Mouse (Mus musculus) adrenal gland, adult 8-10 months (tissue): ENCODE results near the gene Ghr. TPM values are rescaled to one million over a fixed set of nuclear protein-coding genes. Genes with fewer than 3 reads are reported as not detected.

ENCODE experiments used
- DNase-seq: peaks from one replicate; pipeline ENCODE4 v3.0.0; 2022
- total RNA-seq, 4 experiments: library from RNA; stranded (reverse); gene quantifications; 2 replicates each; pipeline ENCODE4 v1.2.4; 2022

Ghr gene
- total RNA-seq, 4 experiments from 2014 or later = 67.5 to 155 (median 78.8) TPM

DNA sequence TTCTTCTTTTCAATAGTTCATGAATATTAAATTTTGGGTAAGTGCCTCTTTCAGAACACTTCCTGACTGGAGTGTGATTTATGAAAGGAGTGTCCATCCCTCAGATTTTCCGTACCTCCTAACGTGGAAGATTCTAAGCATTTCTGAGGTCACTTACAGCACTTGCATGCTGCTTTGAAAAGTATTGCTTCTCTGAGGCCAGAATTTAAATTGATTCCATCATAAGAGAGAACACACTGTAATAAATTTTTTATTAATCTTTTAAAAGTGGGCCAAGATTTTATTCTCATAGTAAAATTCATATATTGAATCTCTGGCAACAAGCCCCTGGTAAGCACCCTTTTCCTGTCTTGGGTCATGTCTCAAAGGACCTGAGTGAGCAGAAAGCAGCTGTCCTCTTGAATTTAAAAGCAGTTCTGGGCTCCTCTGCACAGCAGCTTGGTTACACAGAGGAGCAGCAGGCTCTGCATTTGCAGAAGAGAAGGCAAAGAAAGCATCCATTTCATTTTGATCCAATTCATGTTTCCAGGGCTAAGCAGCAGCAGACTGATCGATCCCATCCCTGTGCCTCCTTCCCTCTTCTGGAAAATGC is 46.9 kb downstream of the Ghr start:
- no peak for DNase-seq

DNA sequence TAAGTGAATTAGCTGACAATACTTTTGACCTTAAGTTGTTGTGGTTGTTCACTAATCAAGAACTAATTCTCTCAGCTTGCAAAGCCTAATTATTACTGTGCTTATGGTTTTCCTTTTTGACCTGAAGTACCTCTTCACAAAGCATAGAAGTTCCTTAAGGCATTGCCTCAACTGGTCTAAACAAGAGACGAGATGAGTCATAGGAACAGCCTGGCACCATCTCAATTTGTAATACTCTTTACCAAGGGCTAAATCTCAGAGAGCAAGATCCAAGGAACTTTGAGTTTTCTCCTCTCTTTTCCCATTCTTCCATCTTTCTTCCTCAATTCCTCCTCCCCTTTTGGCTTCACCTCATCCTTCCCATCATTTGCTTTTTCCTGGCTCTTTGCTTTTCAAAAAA is 69.3 kb downstream of the Ghr start:
- no peak for DNase-seq

DNA sequence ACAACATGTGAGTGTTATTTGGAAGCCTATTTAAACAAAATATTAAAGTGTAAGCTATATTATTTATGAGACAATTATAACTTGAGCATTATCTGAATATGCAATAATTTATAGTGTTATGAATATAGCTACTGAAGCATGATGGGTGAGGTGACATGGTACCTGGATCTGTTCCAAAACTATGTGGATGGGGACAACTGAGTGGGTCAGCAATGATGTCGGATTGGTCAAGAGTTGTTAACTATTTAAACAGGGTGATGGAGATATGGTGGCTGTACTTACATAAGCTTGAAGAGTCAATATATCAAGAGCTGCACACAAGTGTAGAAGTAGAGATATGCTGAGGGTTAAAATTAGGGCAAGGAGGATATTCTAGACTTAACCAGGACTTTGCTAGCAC is 70.9 kb downstream of the Ghr start:
- DNase-seq = no peak

DNA sequence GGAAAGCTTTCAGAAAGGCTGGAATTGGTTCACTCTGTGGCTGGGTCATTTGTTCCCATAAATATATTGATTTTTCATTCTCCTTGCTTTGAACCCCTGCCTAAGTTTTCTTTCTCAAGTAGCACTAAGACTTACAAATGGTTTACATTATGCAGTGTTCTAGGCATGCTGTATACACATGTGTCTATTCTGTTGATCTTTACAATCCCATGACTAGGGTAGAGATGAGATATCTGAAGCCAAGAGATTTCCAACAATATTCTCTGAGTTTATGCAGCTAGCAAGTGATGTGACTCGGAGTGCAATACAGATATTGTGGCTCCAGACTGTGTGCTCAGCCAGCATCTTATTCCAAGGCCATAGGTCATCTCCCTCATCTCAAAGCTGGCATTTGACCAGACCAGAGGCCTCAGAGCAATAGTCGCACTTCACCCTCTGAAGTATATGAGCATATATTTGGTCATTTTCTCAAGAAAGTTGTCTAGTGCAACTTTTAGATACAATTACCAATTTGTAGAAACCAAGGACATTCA is 71.6 kb downstream of the Ghr start:
- DNase-seq = no peak

DNA sequence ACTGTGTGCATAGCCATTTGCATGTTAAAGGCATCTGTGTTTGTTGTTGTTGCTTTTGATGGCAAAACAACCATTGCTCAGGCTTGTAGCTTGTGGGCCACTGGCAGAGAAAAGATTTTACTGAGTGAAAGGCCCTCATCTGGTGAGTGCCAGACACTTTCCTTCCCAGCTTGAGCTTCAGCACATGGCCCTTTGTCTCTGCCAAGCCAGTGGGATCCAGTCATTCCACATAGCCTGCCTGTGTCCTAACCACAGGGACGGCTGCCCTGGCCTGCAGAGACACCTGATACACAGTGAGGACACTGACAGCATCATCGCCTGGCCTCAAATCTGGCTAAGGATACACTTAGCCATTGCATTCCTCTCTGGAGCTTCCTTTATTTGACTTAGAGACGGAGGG is 74.2 kb downstream of the Ghr start:
- DNase-seq = no peak

DNA sequence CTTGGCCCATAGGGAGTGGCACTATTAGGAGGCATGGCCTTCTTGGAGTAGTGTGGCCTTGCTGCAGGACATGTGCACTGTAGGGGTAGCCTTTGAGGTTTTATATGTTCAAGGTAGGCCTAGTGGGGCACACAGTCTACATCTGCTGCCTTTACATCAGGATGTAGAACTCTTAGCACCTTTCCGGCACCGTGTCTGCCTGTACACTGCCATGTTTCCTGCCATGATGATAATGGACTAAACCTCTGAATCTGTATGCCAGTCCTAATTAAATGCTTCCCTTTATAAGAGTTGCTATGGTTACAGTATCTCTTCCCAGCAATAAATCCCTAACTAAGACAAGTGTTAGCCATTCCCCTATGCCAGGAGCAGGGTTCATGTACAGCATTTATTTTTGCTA is 76.0 kb downstream of the Ghr start:
- no peak for DNase-seq

DNA sequence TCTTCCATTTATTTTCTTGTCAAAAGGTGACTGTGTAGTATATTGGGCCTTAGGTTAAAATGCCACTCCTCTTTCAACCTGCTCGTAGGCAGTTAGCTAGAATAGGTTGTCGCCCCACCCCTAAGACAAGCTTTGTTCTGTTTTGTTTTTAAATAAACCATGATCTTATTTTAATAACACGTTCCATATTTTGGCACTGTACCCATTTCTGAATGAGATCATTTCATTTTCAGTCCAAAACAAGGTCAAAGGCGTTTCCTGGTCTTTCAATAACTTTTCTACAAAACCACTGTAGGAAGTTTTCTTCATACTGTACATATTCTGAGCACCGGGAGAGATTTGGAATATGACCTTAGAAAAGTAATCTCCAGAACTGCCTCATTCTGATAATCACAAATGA is 78.6 kb downstream of the Ghr start:
- no peak for DNase-seq

DNA sequence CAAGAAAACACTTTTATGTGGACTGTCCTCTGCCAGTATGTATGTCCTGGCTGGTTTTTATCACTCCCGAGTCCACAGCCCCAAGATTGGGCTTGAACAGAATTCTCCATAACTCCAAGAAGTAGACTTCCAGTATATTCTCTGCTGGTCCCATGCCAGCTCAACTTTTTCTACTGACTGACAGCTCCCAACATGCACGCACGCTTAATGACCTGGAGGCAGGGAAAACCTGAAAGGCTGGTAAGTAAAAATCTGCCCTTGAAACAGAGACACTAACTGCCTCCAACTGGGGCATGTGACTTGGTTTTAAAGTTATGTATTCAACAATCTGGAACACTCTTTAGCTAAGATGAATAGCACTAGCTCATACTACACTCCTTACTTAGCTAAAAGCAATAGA is 81.6 kb downstream of the Ghr start:
- no peak for DNase-seq

DNA sequence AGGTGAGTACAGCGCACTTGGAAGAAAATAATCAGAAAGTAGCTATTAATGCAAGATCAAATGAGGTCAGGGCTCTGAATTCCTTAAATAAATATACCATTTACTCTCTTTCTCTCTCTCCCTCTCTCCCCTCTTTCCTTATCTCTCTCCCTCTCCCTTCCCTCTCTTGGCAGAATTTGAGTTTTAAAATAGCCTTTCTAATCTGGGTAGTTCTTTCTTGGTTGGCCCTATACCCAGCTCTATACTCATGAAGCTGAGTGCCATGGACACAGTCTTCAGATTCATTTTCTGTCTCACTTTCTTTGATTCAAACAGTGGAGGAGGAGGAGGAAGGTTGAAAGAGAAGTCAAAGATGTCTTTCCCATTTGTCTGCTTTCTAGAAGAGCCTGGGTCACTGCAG is 84.3 kb downstream of the Ghr start:
- no peak for DNase-seq

DNA sequence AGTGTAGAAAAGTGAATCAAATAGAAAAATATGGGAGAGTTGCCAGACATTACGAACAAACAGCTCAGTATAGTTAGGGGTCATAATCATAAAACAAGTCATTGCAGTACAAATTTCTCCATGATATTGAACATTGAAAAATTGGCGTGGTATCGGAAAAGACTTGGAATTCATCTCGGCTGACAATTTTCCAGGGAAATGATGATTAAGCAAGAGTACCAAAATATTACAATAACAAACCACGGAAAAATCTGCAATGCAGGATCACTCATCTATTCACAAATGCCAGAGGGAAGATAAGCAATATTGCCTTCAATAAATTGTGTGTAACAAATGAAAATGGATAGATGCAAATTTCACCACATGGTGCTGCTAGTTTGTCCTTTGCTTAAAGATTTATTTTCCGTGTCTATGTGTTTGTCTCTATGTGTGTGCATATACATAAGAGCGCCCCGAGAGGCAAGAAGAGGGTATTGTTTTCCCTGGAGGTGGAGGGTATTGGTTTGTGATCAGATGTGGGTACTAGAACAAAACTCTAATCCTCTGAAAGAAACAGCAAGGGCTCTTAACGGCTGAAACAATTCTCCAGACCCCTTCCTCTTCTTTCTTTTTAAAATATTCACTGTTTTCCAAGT is 85.2 kb downstream of the Ghr start:
- DNase-seq = no peak

DNA sequence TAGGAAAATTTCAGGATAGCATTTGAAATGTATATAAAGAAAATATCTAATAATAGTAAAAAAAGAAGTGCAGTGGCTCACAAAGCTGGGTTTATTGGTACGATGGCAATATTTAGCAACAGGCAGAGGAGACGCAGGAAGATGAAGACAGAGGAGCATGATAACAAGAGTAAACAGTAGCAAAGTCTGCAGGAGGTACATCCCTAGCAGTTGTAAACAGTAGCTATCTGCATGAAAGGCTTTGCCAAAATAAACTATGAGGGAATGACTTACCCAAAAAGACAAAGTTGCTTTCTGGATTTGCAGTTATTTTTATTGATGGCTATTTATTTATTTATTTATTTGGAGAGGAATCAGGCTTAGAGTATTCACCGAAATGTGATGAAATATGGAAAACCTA is 92.4 kb downstream of the Ghr start:
- DNase-seq = no peak

DNA sequence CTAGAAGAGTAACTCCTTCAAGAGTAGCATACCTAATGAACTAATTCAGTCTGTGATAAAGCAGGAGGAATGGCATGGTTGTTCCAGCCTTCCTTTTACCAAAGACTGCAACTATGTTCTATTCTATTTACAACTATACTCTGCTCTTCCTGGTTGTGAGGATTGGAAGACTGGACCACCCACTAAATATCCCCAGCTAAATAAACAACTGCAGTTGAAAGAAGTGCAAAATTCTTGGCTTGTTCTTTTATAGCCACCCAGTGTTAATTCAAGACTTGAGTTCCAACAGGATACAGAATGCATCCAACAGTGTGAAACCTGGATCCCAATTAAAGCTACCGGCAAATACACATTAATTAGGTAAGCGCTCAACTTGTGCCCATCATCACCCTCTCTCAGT is 93.3 kb downstream of the Ghr start:
- DNase-seq = no peak

DNA sequence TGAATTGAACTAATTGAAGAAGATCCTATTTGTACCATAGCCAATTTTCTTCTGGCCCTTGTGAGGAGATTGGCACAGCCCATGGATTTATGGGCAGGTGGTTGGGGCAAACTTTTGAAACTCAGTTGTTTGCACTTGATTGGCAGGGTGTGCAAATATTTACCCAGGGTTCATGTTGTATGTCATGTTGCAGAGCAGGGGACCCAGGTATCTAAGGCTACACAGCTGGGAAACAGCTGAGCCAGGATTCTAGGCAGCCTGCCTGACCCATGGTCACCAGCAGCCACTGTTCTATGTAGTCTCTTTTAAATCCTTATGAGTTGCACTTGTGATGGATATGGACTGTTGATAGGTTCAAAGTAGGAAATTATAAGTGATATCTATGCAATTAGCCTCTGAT is 94.1 kb downstream of the Ghr start:
- no peak for DNase-seq

DNA sequence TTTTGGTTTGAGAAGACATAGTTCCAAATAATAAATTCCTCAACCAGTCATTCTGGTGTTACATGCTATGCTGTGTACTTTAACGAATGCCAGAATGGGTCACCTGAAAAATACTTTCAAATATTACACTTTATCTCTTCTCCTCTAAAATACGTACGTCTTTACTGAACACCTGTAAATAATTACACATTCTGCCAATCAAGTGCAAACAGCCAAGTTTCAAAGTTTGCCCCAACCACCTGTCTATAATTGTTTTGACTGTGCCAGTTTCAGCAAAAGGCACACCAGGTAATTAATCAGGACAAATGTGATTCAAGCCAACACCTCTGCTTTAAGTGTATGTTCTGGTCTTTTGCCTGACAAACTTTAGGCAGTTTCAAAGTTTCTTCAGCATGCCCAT is 94.7 kb downstream of the Ghr start:
- no peak for DNase-seq

DNA sequence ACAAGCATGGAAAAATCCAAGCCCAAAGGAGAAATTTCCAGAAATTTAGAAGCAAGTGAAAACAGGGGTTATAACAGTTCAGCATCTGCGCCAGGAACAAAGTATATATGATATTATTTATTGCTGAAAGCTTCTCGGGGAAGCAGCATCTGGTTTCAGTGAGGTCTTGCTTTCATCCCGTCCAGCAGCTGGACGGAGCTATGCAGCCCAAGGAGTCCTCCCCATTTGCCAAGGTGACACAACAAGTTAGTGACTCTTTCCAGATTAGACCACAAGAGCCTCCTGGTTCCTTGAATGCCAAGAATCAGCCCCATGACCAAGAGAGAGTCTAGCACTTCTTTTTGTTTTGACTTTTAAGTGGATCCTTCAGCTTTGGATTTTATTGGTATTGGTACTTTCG is 96.6 kb downstream of the Ghr start:
- DNase-seq = no peak

DNA sequence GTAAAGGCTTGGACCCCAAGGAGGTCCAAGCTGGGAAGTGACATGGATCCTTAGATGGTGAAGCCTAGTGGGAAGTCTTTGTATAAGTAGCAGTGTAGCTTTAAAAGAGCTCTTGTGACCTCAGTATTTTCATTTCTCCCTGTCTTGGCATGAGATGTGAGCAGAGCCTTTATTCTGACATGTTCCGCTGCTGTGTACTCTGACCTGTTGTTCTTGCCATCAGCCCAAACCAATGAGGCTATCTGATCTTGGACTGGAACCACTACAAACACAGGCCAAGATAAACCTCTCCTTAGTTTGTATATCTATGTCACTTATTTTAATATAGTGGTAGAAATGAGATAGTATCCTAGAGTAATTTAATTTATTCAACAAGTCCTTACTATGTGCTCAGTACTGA is 97.9 kb downstream of the Ghr start:
- DNase-seq = no peak

DNA sequence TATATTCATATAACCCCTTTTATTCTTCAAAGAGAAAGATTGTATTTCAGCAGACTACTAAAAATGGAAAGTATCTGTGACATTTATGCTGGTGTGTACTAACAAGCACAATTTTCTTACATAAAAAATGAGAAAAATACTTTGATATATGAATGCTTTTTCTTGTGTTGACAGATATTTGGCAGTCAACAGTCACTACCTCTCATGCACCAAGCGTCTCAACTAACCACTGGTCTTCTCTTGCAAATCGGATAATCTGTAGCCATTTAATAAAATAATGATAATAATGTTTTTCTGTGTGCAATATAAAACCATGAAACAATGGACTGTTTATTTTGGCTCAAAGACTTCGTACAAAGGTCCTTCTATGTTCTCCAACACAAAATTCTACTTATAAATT is 99.8 kb downstream of the Ghr start:
- DNase-seq = no peak

DNA sequence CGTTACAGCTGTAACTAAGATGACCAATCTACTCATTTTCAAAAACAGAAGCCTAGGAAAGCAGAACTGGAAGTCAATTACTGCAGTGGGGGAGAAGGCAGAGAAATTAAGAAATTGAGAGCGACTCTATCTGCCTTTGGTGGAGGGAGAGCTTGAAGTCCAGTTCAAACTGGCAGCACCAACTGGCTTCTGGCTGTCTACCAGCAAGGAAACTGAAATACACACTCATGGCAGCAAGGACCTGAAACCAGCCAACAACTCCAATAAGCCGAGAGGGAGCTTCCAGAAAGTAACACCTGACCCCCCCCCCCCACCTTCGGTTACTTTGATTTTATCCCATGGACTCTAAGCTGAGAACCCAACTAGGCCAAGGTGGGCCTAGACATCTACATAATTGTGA is 114.1 kb downstream of the Ghr start:
- no peak for DNase-seq

DNA sequence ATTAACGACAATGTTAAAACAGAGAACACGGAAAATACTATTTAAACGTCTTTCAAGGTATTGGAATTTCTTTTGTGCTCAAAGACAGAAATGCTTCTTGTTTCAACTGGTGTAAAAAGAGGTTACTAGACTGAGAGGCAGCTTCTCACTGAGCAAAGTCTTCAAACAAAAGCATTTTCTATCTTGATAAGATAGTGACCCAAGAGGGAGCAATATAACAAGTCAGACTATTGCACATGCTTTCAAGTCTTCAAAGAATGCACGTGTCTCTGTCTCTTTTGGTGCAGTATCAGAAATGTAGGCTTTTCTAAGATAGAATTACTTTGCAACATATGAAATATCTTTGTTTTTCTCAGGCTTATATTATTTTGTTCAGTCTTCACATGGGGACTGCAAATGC is 116.7 kb downstream of the Ghr start:
- no peak for DNase-seq

DNA sequence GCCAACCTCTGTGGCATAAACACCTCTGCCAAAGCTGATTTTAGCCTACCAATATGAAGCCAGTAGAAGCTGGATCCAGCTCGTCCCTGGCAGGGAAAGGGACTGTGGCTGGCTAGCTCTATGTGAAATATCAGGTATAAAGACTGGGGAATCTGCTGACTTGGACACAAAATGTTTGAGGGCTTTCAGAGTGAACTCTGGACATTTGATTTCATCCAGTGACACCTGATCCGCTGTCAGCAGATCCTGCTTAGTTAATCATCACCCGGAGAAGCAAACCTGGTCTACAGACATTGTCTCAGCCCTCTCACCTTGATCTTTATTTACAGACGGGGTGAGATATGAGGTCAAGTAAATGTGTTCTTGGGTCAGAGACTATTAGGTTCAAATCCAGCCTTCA is 118.5 kb downstream of the Ghr start:
- DNase-seq = no peak

DNA sequence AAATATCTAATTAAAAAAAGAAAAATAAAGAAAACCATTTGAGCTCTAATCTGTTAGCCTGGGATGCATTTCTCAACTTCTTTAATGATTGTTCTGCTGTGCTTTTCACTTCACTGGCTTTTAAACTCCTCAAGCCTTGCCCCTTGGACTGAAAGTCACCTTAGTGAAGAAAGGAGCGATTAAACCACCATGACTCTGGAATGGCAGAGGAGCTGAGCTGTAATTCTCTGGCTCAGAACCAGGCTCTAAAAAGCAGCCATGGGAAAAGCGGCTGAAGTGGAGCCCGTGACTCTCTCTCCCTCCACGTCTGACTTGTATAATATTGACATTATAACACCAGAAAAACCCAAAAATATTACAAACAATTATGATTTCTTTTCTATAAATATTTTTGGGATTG is 126.7 kb downstream of the Ghr start:
- no peak for DNase-seq

DNA sequence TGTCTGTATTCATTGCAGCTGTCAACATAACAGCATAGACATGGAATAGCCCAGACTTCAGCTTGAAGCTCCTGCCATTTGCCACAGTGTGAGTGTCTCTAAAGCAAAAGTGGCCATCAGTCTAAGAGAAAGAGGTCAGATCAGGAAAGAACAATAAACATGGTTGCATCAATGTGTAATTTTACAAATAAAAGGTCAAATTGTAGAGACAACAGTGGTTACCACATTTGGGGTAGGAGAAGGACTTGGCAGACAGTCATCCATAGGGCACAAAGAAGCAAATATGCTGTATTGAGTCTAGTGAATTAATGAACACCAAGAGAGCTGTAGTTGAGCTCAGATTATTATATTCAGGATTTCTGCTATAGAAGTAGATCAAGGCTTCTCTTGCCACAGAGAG is 127.7 kb downstream of the Ghr start:
- DNase-seq = no peak

DNA sequence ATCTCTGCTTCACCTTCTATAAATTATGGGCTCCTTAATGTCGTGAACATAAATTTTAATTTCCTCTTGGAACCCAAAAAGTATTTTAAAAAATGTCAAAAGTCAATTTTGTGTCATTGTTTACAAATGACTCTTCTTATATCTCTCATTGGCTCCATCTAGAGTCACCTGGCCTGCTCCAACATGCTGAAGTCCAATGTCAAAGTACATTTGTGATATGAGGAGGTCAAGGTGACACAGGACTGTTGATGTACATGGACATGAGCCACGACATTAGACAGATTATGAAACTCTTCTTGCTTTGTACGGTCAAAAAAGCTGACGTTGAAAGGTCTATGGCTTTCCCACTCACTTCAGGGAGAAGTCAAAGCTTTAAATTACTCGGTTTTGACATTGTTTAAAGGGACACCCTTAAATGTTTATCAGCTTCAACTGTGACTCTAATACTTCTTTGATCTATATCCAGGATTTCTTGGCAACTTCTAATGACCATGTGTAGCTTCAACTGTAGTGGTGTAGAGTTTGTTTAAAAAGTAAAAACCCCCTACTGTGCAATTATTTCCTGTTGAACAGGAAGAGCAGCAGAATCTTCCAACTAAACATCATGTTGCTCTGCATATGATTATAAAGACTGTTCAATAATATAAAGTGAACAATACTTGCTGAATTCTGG is 131.1 kb downstream of the Ghr start:
- no peak for DNase-seq

DNA sequence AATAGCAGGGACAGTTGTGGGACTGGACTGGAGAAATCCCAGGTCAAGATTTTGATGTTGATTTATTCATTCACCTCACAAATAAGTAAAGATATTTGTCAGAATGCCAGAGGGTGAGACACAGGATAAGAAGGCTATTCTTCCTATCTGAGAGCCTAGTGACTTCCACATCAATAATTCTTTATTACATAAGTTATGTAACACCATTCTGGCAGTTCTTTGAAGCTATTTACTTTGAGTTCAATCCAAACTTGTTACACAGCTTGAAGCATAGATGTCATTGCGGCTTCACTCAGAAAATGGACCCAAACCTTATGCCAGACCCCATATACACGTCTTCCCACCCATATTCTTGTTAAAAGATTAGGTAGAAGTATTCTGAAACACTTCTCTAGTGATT is 133.7 kb downstream of the Ghr start:
- no peak for DNase-seq
